Mouse (Mus musculus) T-helper 17 cell (primary cell): Measurements from ENCODE around the gene Paqr6.

Experiments
- in situ Hi-C, 2 experiments: fragments of 300-600 bp; cut with MboI, MseI; formaldehyde crosslinking; loops; 1 replicate in 1 of 2; 2 replicates in 1 of 2; pipeline ENCODE4 v1.15.1; 2025; ENCODE audit warnings: high pct_unique_total_duplicates in 2 of 2

Gene Paqr6

GRCm38 (mm10) chr3:88364337-88364736 lies at the start of gene Paqr6:
Gene Paqr6 (plus strand): TSS chr3:88364584.
- in situ Hi-C loops, result no loop called here

DNA sequence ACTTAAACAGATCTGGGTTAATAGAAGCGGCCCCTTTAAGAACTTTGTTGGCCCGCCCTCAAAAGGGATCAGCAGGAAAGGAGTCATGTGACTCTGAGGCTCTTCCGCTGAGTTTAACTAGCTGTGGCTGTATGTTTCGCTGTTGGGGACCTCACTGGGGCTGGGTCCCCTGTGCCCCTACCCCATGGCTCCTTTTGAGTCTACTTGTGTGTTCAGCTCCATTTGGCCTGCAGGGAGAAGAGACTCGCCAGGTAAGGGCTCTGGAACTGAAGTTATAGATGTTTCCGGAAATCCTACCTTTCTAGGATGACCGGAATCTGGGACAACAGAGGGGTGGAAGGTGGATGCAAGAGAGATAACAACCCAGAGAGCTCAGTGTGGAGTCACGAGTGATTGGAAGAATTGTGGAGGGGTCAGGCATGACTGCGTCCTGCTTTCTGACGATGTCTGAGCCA lies 39.4 kb upstream of the Paqr6 start, which contains the start of gene Glmp:
Gene Glmp, plus strand, starts transcription at position 73 of the 455 bp plus-strand sequence.
- in situ Hi-C loops, result loop anchor here in 1 of 2 experiments (25.0 kb wide), 1 partner anchor 737 kb away; no protein-coding TSS in a partner anchor

DNA sequence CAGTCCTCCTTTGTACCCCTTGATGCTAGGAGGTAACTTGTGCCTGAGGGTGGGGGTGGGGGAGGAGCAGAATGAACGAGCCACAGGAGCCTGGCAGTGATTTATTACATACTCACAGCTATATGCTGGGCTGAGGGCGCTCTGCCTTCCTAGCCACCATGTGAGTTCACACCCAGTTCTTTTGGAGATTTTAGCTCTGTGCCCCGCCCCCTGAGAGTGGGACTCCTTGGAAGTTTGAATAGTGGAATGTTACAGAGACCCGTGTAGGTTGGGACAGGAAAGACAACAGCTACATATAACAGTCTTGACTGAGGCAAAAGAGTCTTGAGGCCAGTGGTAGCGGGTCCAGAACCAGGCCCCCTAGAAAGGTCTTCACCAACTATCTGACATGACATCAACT lies 35.4 kb upstream of the Paqr6 start:
- in situ Hi-C loops, result no loop called here

GRCm38 (mm10) chr3:88331282-88331681 lies 33.1 kb upstream of the Paqr6 start:
- in situ Hi-C loops, result loop anchor here in 1 of 2 experiments (5.0 kb wide), 1 partner anchor 34 kb away; the partner anchor contains the start of genes Cct3 and Tsacc

GRCm38 (mm10) chr3:88334029-88334658 lies 30.2 kb upstream of the Paqr6 start:
- in situ Hi-C loops, result loop anchor here in 1 of 2 experiments (5.0 kb wide), 1 partner anchor 37 kb away; the partner anchor contains the start of genes Cct3 and Tsacc

GRCm38 (mm10) chr3:88334902-88335435 lies 29.4 kb upstream of the Paqr6 start:
- in situ Hi-C loops, result loop anchor here in 1 of 2 experiments (5.0 kb wide), 1 partner anchor 38 kb away; the partner anchor contains the start of genes Cct3 and Tsacc

GRCm38 (mm10) chr3:88335436-88336053 lies 28.8 kb upstream of the Paqr6 start:
- in situ Hi-C loops, result no loop called here

DNA sequence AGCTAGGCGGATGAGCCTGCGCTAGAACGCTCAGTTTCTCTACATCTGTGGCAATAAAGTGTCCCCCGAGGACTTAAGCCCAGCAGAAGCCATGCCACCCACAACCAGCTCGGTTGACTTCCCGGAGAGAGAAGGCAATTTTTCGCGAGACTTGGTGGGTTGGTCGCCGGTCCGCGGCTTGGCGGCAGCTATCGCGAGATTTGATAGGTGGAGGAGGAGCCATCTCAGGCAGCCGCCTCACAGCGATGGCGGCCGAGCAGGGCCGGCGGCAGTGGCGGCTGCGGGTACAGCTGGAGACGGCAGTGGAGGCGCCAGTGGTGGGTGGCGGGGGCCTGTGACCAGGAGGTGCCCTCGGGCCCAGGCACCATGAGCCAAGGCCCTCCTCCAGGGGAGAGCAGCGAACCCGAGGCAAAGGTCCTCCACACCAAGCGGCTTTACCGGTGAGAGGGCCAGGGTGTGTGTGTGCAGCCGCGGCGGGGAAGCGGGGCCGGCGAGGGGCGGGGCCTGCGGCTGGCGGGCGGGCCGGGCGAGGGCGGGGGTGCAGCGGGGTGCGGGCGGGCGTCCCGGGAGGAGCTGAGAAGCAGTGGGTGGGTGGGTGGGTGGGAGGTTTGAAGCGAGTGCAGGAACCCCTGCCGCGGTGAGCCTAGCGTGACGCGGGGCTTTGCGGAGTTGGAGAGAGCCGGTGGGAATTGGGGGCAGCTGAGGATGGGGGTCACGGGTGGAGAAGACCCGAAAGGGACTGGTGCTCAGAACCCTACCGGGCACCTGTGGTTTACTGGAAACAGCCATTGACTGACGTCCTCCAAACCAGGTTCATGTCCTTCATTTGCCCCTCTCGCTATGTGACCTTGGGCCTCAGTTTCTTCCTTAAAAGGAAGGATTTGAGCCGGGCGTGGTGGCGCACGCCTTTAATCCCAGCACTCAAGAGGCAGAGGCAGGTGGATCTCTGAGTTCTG lies 28.0 kb upstream of the Paqr6 start, which contains the start of the genes Tmem79 and Smg5:
Gene Tmem79, minus strand, starts transcription at position 91 of the 956 bp plus-strand sequence.
Gene Smg5, plus strand, starts transcription at position 203 of the 956 bp plus-strand sequence.
- in situ Hi-C loops, result no loop called here

GRCm38 (mm10) chr3:88337367-88338020 lies 26.9 kb upstream of the Paqr6 start:
- in situ Hi-C loops, result no loop called here

DNA sequence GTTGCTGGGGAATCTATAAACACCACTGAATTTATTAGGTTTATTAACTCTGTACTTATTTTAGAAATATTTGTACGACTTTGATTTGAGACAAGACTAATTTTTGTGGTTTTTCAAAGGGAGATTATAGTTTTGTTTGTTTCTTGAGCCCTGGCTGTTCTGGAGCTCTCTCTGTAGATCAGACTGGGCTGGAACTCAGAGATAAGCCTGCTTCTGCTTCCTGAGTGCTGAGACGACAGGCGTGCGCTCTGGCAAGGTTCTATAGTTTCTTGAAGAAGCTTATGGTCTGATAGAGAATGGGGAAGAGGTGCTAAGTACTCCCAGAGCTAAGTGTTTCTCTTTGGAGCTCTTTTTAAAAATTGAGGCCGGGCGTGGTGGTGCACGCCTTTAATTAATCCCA lies 26.1 kb upstream of the Paqr6 start:
- in situ Hi-C loops, result no loop called here

DNA sequence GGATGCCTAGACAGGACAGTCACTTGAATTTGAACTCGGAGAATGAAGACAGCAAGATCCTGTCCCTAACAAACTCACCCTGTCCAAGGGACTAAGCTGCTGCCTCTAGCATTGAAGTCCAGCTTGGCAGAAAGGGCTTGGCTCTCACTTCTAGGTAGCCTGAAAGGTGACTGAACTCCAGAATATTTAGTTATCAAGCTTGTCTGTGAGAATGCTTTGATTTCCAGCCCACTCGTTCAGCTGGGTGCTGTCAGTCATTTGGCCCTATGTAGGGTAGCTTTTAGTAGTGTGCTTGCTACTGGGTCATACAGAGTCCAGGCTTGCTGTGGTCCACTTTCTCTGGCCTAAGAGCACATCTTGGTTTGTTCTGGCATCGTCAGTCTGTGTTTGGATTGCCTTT lies 25.4 kb upstream of the Paqr6 start:
- in situ Hi-C loops, result no loop called here

DNA sequence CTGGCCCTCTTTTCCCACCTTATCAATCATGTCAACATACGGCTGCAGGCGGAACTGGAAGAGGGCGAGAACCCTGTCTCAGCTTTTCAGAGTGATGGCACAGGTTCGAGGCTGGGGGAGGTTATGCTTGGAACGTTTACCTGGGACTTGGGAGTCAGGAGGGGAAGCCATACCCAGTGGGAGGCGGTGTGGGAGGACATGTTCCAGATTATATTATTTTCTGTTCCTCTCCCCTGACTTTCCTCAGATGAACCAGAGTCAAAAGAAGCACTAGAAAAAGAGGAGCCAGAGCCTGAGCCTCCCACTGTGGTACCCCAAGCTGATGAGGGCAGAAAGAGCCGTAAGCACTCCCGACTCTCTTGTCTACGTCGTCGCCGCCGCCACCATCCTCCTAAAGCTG lies 13.7 kb upstream of the Paqr6 start:
- in situ Hi-C loops, result loop anchor here in 1 of 2 experiments (10.0 kb wide), 1 partner anchor 344 kb away; no protein-coding TSS in a partner anchor

- in situ Hi-C loops, result loop anchor here in 1 of 2 experiments (10.0 kb wide), 1 partner anchor 342 kb away; no protein-coding TSS in a partner anchor
These were observed 11.5 kb upstream of the Paqr6 start for GRCm38 (mm10) chr3:88352907-88353306.

DNA sequence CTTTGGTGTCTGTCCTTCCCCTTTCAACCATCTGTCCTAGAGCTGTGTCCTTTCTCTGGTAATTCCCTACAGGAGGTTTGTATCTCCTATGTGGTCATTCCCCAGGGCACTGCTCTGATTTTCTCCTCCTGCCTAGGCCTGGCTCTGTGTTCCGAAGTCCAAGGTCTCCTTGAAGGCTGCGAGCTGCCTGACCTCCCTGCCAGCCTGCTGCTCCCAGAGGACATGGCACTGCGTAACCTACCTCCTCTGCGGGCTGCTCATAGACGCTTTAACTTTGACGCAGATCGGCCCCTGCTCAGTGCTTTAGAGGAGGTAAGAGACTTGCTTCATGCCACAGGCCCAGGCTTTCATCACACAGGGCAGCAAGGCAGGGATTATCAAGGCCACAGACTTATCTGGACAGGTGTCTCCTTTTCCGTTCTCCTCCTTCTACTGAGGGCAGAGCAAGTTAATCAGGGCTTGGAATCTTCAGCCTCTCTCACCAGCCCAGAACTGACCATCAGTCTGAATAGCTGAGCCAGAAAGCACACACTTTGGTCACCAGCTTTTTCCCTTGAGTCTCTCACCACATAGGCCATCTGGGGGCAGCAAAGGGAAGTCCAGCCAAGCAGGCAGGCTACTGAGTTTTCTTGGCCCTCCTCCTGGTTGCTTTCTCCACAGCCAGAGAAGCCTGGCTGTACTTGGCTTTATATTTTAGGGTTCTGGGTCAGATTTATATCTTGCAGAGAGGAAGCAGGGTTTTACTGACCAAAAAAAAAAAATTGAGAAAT lies 9.8 kb upstream of the Paqr6 start:
- in situ Hi-C loops, result loop anchor here in 1 of 2 experiments (10.0 kb wide), 1 partner anchor 340 kb away; no protein-coding TSS in a partner anchor

GRCm38 (mm10) chr3:88359584-88359983 lies 4.8 kb upstream of the Paqr6 start:
- in situ Hi-C loops, result loop anchor here in 1 of 2 experiments (10.0 kb wide), 1 partner anchor 335 kb away; no protein-coding TSS in a partner anchor

- in situ Hi-C loops, result loop anchor here in 1 of 2 experiments (10.0 kb wide), 1 partner anchor 335 kb away; no protein-coding TSS in a partner anchor
These were observed 4.4 kb upstream of the Paqr6 start for GRCm38 (mm10) chr3:88359989-88360388.

DNA sequence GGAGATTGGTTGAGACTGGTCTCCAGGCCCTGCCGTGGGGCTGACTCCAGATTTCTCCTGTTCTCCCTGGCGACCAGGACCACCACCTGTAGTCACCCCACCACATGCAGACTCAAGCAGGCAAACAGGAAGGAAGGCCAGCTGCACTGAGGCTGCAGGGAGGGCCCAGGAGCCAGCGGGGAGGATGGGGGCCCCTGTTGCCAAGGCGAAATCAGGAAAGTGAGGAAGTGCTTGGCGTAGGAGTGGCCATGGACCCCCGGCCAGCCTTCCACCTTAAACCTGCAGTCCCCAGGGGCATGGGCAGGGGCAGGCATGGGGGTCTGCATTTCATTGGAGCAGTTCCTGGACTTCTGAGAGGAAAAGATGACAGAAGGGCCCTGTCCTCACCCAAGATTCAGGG lies 3.3 kb upstream of the Paqr6 start:
- in situ Hi-C loops, result no loop called here

DNA sequence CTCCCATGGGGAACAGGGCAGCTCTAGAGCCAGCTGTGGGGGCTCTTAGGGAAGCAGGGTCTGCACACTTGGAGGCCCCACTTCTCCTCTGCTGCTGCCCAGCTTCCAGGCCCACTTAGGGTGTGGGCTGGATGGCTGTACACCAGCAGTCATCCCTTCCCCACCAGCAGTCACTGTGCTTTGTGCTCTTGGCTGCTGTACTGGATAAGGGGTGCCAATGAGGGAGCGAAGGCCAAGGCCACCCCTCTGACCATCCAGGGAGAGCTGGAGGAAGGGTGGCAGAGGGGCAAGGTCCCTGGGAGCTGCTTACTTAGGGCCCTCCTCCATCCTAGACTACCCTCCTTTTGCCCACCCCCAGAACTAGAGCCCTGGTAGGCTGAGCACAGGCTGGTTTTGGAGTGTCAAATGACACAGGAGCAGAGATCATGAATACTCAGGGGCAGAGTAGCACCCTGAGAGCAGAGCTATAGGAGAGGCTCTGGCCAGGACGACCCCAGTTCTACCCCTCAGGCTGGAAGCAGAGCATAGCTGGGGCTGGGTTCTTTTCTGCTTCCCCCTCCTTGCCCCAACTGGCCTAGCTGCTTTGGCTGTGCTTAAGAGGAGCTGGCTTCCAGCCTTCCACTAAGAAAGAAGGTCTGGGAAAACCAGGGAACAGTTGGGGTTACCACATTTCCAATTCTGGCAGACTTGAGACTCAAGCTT lies 2.6 kb upstream of the Paqr6 start:
- in situ Hi-C loops, result no loop called here

DNA sequence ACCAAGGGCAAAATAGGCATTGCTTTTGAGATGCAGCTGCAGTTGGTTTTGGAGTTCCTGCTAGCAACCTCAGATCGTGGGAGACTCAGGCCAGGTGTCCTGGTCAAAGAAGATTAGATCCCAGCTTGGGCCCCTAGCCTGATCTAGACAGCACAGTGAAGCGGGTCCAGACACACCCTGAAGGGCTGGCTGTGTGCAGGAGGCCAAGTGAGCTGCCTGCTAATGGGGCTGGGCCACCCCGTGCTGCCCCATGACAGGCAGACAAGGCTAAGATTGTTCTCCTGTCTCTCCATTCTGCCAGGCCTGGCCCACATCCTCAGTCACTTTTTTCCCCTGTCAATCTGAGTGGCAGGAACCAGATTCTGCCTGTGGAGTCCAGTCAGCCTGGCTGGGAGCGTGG lies 684 bp upstream of the Paqr6 start:
- in situ Hi-C loops, result no loop called here
